37 mouse cellular contexts compared by ENCODE assay signal in genomic region chr8:105045824-105046401, GRCm38 (mm10). TPM values are rescaled to one million over a fixed set of nuclear protein-coding genes. Genes with fewer than 3 reads are reported as not detected.
DNase-seq lines count a peak whose midpoint lies in the region; ATAC-seq and TF ChIP-seq lines count a peak whose summit lies in the region.
"Had no signal": no experiment of that assay in that cellular context is flagged by ENCODE, and none has a peak within 500 bp of the region (broad histone marks: within the 10 kb centered on the region; RNA-seq: fewer than 3 reads in every experiment).

No protein-coding gene starts in this region.

- 33% methylated on average over 3 of the region's 3 CpGs for WGBS in liver, adult 2 months
- WGBS in intestine, embryonic 15.5 days = 50% methylated on average over 3 of the region's 3 CpGs
- 56% methylated on average over 3 of the region's 3 CpGs for WGBS in liver, embryonic 16.5 days (ENCODE audit: insufficient replicate concordance)
- WGBS in stomach, embryonic 16.5 days = 46% methylated on average over 3 of the region's 3 CpGs

- peaks cover 11% of the 10 kb centered on the region for H3K36me3 ChIP-seq in liver, adult 2 months (ENCODE audit: control insufficient read depth, insufficient read depth, low read length)
- H3K36me3 ChIP-seq in intestine, embryonic 15.5 days = no peaks in the 10 kb centered on the region
- no peaks in the 10 kb centered on the region for H3K36me3 ChIP-seq in liver, embryonic 16.5 days (ENCODE audit: control insufficient read depth, insufficient read depth)
- H3K36me3 ChIP-seq in stomach, embryonic 16.5 days (ENCODE audit: control insufficient read depth, insufficient read depth, low read length) = no peaks in the 10 kb centered on the region
- H3K36me3 ChIP-seq: heart, embryonic 12.5 days had no signal

- peak; percentile 89 for ATAC-seq in intestine, embryonic 15.5 days
- ATAC-seq in liver, embryonic 16.5 days (ENCODE audit: low read depth) = peak; percentile 88
- peak; percentile 86; the same call in 1 of the 2 replicates for ATAC-seq in stomach, embryonic 16.5 days (ENCODE audit: insufficient read depth, low FRiP score)
- ATAC-seq: midbrain, embryonic 16.5 days had no signal

- peaks cover 32% of the 10 kb centered on the region for H3K4me1 ChIP-seq in liver, adult 2 months (ENCODE audit: control insufficient read depth, insufficient read depth, low read length)
- no peaks in the 10 kb centered on the region for H3K4me1 ChIP-seq in intestine, embryonic 15.5 days (replicated peaks)
- H3K4me1 ChIP-seq in liver, embryonic 16.5 days (ENCODE audit: control insufficient read depth, low read depth, low read length) = no peaks in the 10 kb centered on the region
- no peaks in the 10 kb centered on the region for H3K4me1 ChIP-seq in stomach, embryonic 16.5 days (ENCODE audit: control insufficient read depth, insufficient read depth, low read length)
- H3K4me1 ChIP-seq: heart, embryonic 12.5 days had no signal

- no peaks in the 10 kb centered on the region for H3K9me3 ChIP-seq in intestine, embryonic 15.5 days
- no peaks in the 10 kb centered on the region for H3K9me3 ChIP-seq in liver, embryonic 16.5 days (replicated peaks; ENCODE audit: control insufficient read depth, low read length)
- no peaks in the 10 kb centered on the region for H3K9me3 ChIP-seq in stomach, embryonic 16.5 days (replicated peaks; ENCODE audit: control insufficient read depth, low read length)
- H3K9me3 ChIP-seq: heart, embryonic 12.5 days had no signal

- H3K27me3 ChIP-seq in liver, adult 2 months (ENCODE audit: control insufficient read depth, insufficient read depth, low read length) = no peaks in the 10 kb centered on the region
- no peaks in the 10 kb centered on the region for H3K27me3 ChIP-seq in intestine, embryonic 15.5 days (replicated peaks)
- no peaks in the 10 kb centered on the region for H3K27me3 ChIP-seq in liver, embryonic 16.5 days (ENCODE audit: control insufficient read depth, insufficient read depth, low read depth, low read length)
- H3K27me3 ChIP-seq in stomach, embryonic 16.5 days (ENCODE audit: control insufficient read depth, insufficient read depth, low read length) = no peaks in the 10 kb centered on the region
- H3K27me3 ChIP-seq: heart, embryonic 12.5 days had no signal

- TF ChIP-seq CTCF in liver, adult 2 months (IDR thresholded peaks at IDR 0.05; ENCODE audit: low read depth, low read length) = no peak

- peak overlapping the region; percentile 5; the same call in 1 of the 2 replicates for H3K4me3 ChIP-seq in liver, adult 2 months (ENCODE audit: insufficient read depth, low read depth, low read length)
- no peak overlapping the region for H3K4me3 ChIP-seq in intestine, embryonic 15.5 days (replicated peaks)
- no peak overlapping the region for H3K4me3 ChIP-seq in liver, embryonic 16.5 days (ENCODE audit: low read depth, low read length)
- no peak overlapping the region for H3K4me3 ChIP-seq in stomach, embryonic 16.5 days (replicated peaks; ENCODE audit: low read length)
- H3K4me3 ChIP-seq: erythroblast, embryonic 14.5 days; heart, embryonic 12.5 days had no signal

- H3K9ac ChIP-seq in liver, adult 2 months (ENCODE audit: low read depth, low read length) = peak overlapping the region; percentile 41
- H3K9ac ChIP-seq in intestine, embryonic 15.5 days = no peak overlapping the region
- H3K9ac ChIP-seq in liver, embryonic 16.5 days (ENCODE audit: low read depth, low read length) = no peak overlapping the region
- H3K9ac ChIP-seq in stomach, embryonic 16.5 days (ENCODE audit: low read length) = no peak overlapping the region
- H3K9ac ChIP-seq: heart, embryonic 12.5 days; hindbrain, embryonic 14.5 days; liver, embryonic 14.5 days had no signal

- H3K79me2 ChIP-seq in liver, adult 2 months (ENCODE audit: control insufficient read depth, insufficient read depth, low read length) = no peaks in the 10 kb centered on the region

- H3K4me2 ChIP-seq in intestine, embryonic 15.5 days (replicated peaks) = no peak overlapping the region
- no peak overlapping the region for H3K4me2 ChIP-seq in liver, embryonic 16.5 days (ENCODE audit: low read depth, low read length)
- H3K4me2 ChIP-seq in stomach, embryonic 16.5 days (ENCODE audit: low read depth, low read length) = no peak overlapping the region
- H3K4me2 ChIP-seq: heart, embryonic 12.5 days; hindbrain, embryonic 14.5 days; midbrain, embryonic 11.5 days had no signal

- DNase-seq in liver, adult 2 months (ENCODE audit: extremely low read depth, low read depth, low spot score) = peak; percentile 100
- no peak for DNase-seq in liver
- no peak for DNase-seq in ovary, postnatal 10 days (ENCODE audit: low spot score)
- DNase-seq in testis, postnatal 14 days (ENCODE audit: low spot score) = no peak
- DNase-seq: adrenal gland, adult 8-10 months; B cell, adult 2 months; cerebellum, adult 2 months; cerebellum, postnatal 14 days; gastrocnemius, postnatal 14 days; kidney, postnatal 4 days; layer of hippocampus, postnatal 36 days; lung, postnatal 36 days; right cerebral cortex, postnatal 4 days; thymus, adult 2 months; thymus, postnatal 4 days had no signal

- no peak for TF ChIP-seq POLR2A in liver, adult 2 months (IDR thresholded peaks at IDR 0.05; ENCODE audit: extremely low read depth, insufficient read depth, low read length)

- H3K27ac ChIP-seq in liver, adult 2 months (replicated peaks; ENCODE audit: insufficient read depth, low read depth, low read length) = peak overlapping the region; percentile 99
- no peak overlapping the region for H3K27ac ChIP-seq in intestine, embryonic 15.5 days
- 0 out of 2 replicates have a peak overlapping the region, but pooled peaks have one; percentile 44 for H3K27ac ChIP-seq in liver, embryonic 16.5 days (ENCODE audit: low read length)
- H3K27ac ChIP-seq in stomach, embryonic 16.5 days (ENCODE audit: low read length) = peak overlapping the region; percentile 51; the same call in 1 of the 2 replicates
- H3K27ac ChIP-seq: hindbrain, embryonic 14.5 days; liver, embryonic 14.5 days had no signal

RNA-seq across cellular contexts. Expression of gene Ces3a, which starts 2.5 kb away (rescaled TPM):
- 819 and 925 TPM in 2 replicates for total RNA-seq in liver, adult 2 months (2014; rRNA removed)
- 768 and 1,045 TPM in 2 replicates for polyA plus RNA-seq in liver, adult 2 months (2012; rRNA removed)
- not detected in 2 replicates for polyA plus RNA-seq in intestine, embryonic 15.5 days (2015; fragmentation: Nextera tagmentation; extraction: Ambion mirVana)
- 0.71 and 0.83 TPM in 2 replicates for polyA plus RNA-seq in liver, embryonic 16.5 days (2015; fragmentation: Nextera tagmentation; extraction: Ambion mirVana)
- not detected in 2 replicates for polyA plus RNA-seq in stomach, embryonic 16.5 days (2015; fragmentation: Nextera tagmentation; extraction: Ambion mirVana)
- total RNA-seq: gastrocnemius, postnatal 14 days; granulocyte monocyte progenitor cell, adult 5-6 weeks; hematopoietic stem cell, adult 5-6 weeks; layer of hippocampus, postnatal 36 days; megakaryocyte, adult 5-6 weeks; neutrophil, adult 5-6 weeks had no signal
- polyA plus RNA-seq: cerebellum, adult 2 months; cortical plate, adult 2 months; embryonic facial prominence, embryonic 14.5 days; erythroblast, embryonic 14.5 days; forebrain, embryonic 11.5 days; heart, embryonic 12.5 days; heart, postnatal 0 days; hindbrain, embryonic 14.5 days; kidney, embryonic 16.5 days; limb, embryonic 11.5 days; lung, embryonic 16.5 days; midbrain, embryonic 11.5 days; midbrain, embryonic 16.5 days; neural tube, embryonic 11.5 days had no signal

RNA-seq across cellular contexts. Expression of gene Ces3b, which starts 37.6 kb away (rescaled TPM):
- 271 and 504 TPM in 2 replicates for total RNA-seq in liver, adult 2 months (2014; rRNA removed)
- 213 and 453 TPM in 2 replicates for polyA plus RNA-seq in liver, adult 2 months (2012; rRNA removed)
- polyA plus RNA-seq in intestine, embryonic 15.5 days (2015; fragmentation: Nextera tagmentation; extraction: Ambion mirVana) = not detected in 2 replicates
- polyA plus RNA-seq in liver, embryonic 16.5 days (2015; fragmentation: Nextera tagmentation; extraction: Ambion mirVana) = not detected in 2 replicates
- not detected in 2 replicates for polyA plus RNA-seq in stomach, embryonic 16.5 days (2015; fragmentation: Nextera tagmentation; extraction: Ambion mirVana)
- total RNA-seq: adrenal gland, postnatal 4 days; gastrocnemius, postnatal 14 days; granulocyte monocyte progenitor cell, adult 5-6 weeks; hematopoietic stem cell, adult 5-6 weeks; layer of hippocampus, postnatal 36 days; megakaryocyte, adult 5-6 weeks; neutrophil, adult 5-6 weeks had no signal
- polyA plus RNA-seq: cerebellum, adult 2 months; cortical plate, adult 2 months; embryonic facial prominence, embryonic 14.5 days; erythroblast, embryonic 14.5 days; forebrain, embryonic 11.5 days; heart, embryonic 12.5 days; hindbrain, embryonic 14.5 days; kidney, embryonic 16.5 days; limb, embryonic 11.5 days; liver, embryonic 14.5 days; lung, embryonic 16.5 days; midbrain, embryonic 11.5 days; midbrain, embryonic 16.5 days; neural tube, embryonic 11.5 days had no signal

RNA-seq across cellular contexts. Expression of gene Ces2h, which starts 45.3 kb away (rescaled TPM):
- 0.07 and 0.18 TPM in 2 replicates for total RNA-seq in liver, adult 2 months (2014; rRNA removed)
- 0.22 and 0.26 TPM in 2 replicates for polyA plus RNA-seq in liver, adult 2 months (2012; rRNA removed)
- polyA plus RNA-seq in intestine, embryonic 15.5 days (2015; fragmentation: Nextera tagmentation; extraction: Ambion mirVana) = not detected in 2 replicates
- polyA plus RNA-seq in liver, embryonic 16.5 days (2015; fragmentation: Nextera tagmentation; extraction: Ambion mirVana) = not detected in 2 replicates
- polyA plus RNA-seq in stomach, embryonic 16.5 days (2015; fragmentation: Nextera tagmentation; extraction: Ambion mirVana) = not detected in 2 replicates
- total RNA-seq: adrenal gland, adult 8-10 months; gastrocnemius, postnatal 14 days; granulocyte monocyte progenitor cell, adult 5-6 weeks; hematopoietic stem cell, adult 5-6 weeks; layer of hippocampus, postnatal 36 days; megakaryocyte, adult 5-6 weeks; neutrophil, adult 5-6 weeks had no signal
- polyA plus RNA-seq: cerebellum, adult 2 months; cortical plate, adult 2 months; embryonic facial prominence, embryonic 14.5 days; erythroblast, embryonic 14.5 days; forebrain, embryonic 11.5 days; heart, embryonic 12.5 days; heart, postnatal 0 days; hindbrain, embryonic 14.5 days; kidney, embryonic 16.5 days; limb, embryonic 11.5 days; liver, embryonic 14.5 days; lung, embryonic 16.5 days; midbrain, embryonic 11.5 days; midbrain, embryonic 16.5 days; neural tube, embryonic 11.5 days; thymus, adult 2 months had no signal

Comparison
In these comparisons a context has a peak if more than half of its experiments do, and no peak if none do; other contexts are left out.
1. RNA of gene Ces3a, which starts 2.5 kb away (polyA plus RNA-seq): 768 to 1,045 TPM in liver, adult 2 months; 0.71 to 0.83 TPM in liver, embryonic 16.5 days, not detected in stomach, embryonic 16.5 days and not detected in intestine, embryonic 15.5 days; every median in the first group is over 100 times any median in the second.
2. RNA of gene Ces3b, which starts 37.6 kb away (polyA plus RNA-seq): 213 to 453 TPM in liver, adult 2 months; not detected in intestine, embryonic 15.5 days, not detected in liver, embryonic 16.5 days and not detected in stomach, embryonic 16.5 days; every median in the first group is over 100 times any median in the second.
3. Peak in every context shown above with its lines, with median percentiles within 50 percentile points of each other: ATAC-seq.